Mouse (Mus musculus) hindbrain, embryonic 16.5 days (tissue): Measurements from ENCODE around the gene Arhgef3. TPM values are rescaled to one million over a fixed set of nuclear protein-coding genes. Genes with fewer than 3 reads are reported as not detected.

Experiments
- ATAC-seq: fragments of 200-750 bp; cut with Nextera tagmentation; 2 replicates; pipeline ENCODE4 v1.8.0; 2017; ENCODE audit warnings: moderate TSS enrichment, moderate library complexity
- H3K27ac ChIP-seq: fragments of 300-500 bp; sonication (generic); 2 replicates; pipeline ENCODE4 v1.5.1; 2014; ENCODE audit warnings: low read depth, mild to moderate bottlenecking, control low read depth, low read length, moderate library complexity
- H3K27me3 ChIP-seq: fragments of 300-500 bp; sonication (generic); replicated peaks from 2 replicates; pipeline ENCODE4 v1.6.1; 2014; ENCODE audit warnings: low read length; ENCODE audit not compliant: control insufficient read depth, insufficient read depth
- H3K36me3 ChIP-seq: fragments of 300-500 bp; sonication (generic); 2 replicates; pipeline ENCODE4 v1.6.1; 2014; ENCODE audit warnings: mild to moderate bottlenecking, low read length, moderate library complexity, mixed read lengths; ENCODE audit not compliant: control insufficient read depth, insufficient read depth
- H3K4me1 ChIP-seq: fragments of 300-500 bp; sonication (generic); 2 replicates; pipeline ENCODE4 v1.6.1; 2014; ENCODE audit warnings: low read depth, low read length; ENCODE audit not compliant: control insufficient read depth, insufficient read depth
- H3K4me2 ChIP-seq: fragments of 300-500 bp; sonication (generic); 2 replicates; pipeline ENCODE4 v1.6.1; 2014; ENCODE audit warnings: mild to moderate bottlenecking, low read length, control low read depth, moderate library complexity
- H3K4me3 ChIP-seq: fragments of 300-500 bp; sonication (generic); 2 replicates; pipeline ENCODE4 v1.5.1; 2014; ENCODE audit warnings: mild to moderate bottlenecking, low read length, control low read depth, moderate library complexity
- H3K9ac ChIP-seq: fragments of 300-500 bp; sonication (generic); 2 replicates; pipeline ENCODE4 v1.6.1; 2014; ENCODE audit warnings: low read depth, mild to moderate bottlenecking, control low read depth, low read length, moderate library complexity
- H3K9me3 ChIP-seq: fragments of 300-500 bp; sonication (generic); 2 replicates; pipeline ENCODE4 v1.6.1; 2014; ENCODE audit warnings: mild to moderate bottlenecking, low read length, moderate library complexity; ENCODE audit not compliant: control insufficient read depth
- WGBS: fragments of 180-500 bp; shearing (Covaris S2); extraction: QIAGEN DNeasy Blood & Tissue Kit; methylation state at CpG from one replicate; pipeline ENCODE4 v1.1.7; 2014; 5-methylcytosine and 5-hydroxymethylcytosine counted together
- polyA plus RNA-seq: library from polyadenylated mRNA; unstranded; fragments of >200 nt; fragmentation: Nextera tagmentation; extraction: Ambion mirVana; gene quantifications from 2 replicates; pipeline ENCODE4 v1.2.1, GENCODE M21; 2015

Arhgef3 gene
- polyA plus RNA-seq, 1 experiment from 2014 or later = 18.4 TPM

DNA sequence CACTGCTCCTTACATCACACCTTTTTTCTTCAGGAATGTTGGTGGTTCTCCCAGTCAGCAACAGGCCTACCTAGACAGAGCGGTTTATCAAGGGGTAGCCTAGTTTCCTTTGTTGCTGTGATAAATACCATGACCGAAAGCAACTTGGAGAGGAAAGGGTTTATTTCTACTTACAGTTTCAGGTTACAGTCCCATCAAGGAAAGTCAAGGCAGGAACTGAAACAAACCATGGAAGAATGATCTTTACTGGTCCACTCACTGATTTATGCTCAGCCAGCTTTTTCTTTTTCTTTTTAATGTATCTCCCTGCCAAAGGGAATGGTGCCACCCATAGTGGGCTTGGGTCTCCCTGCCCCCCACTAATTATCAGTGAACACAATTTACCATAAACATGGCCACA is 291.2 kb downstream of the Arhgef3 start:
- no peaks in the 10 kb centered on the region for H3K36me3 ChIP-seq
- no peaks in the 10 kb centered on the region for H3K27me3 ChIP-seq
- no peak overlapping the region for H3K4me2 ChIP-seq
- no peak overlapping the region for H3K9ac ChIP-seq
- no peaks in the 10 kb centered on the region for H3K4me1 ChIP-seq
- H3K9me3 ChIP-seq = peaks cover 4% of the 10 kb centered on the region; the same call in 1 of the 2 replicates
- ATAC-seq = no peak
- H3K4me3 ChIP-seq = no peak overlapping the region
- H3K27ac ChIP-seq = no peak overlapping the region
- 95% methylated on average over 2 of the region's 2 CpGs for WGBS

- no peak overlapping the region for H3K4me3 ChIP-seq
- no peaks in the 10 kb centered on the region for H3K4me1 ChIP-seq
- no peaks in the 10 kb centered on the region for H3K36me3 ChIP-seq
- H3K9me3 ChIP-seq = peaks cover 4% of the 10 kb centered on the region; the same call in 1 of the 2 replicates
- no peak overlapping the region for H3K4me2 ChIP-seq
- H3K27me3 ChIP-seq = no peaks in the 10 kb centered on the region
- H3K27ac ChIP-seq = no peak overlapping the region
- ATAC-seq = no peak
- H3K9ac ChIP-seq = no peak overlapping the region
- WGBS = 90% methylated on average over 3 of the region's 3 CpGs
Observed at GRCm38 (mm10) chr14:27408240-27408639, 293.5 kb downstream of the Arhgef3 start.

- H3K9me3 ChIP-seq = peaks cover 4% of the 10 kb centered on the region; the same call in 1 of the 2 replicates
- no peaks in the 10 kb centered on the region for H3K36me3 ChIP-seq
- no peak overlapping the region for H3K9ac ChIP-seq
- 99% methylated on average over 3 of the region's 3 CpGs for WGBS
- no peak overlapping the region for H3K4me2 ChIP-seq
- no peak overlapping the region for H3K27ac ChIP-seq
- no peak for ATAC-seq
- H3K4me1 ChIP-seq = no peaks in the 10 kb centered on the region
- no peak overlapping the region for H3K4me3 ChIP-seq
- no peaks in the 10 kb centered on the region for H3K27me3 ChIP-seq
Observed at GRCm38 (mm10) chr14:27409662-27410061, 295.0 kb downstream of the Arhgef3 start.

GRCm38 (mm10) chr14:27411492-27411891 is 296.8 kb downstream of the Arhgef3 start:
- Histone ChIP-seq H3K9me3 (peaks cover 3% of the 10 kb centered on the region; the same call in 1 of the 2 replicates), H3K4me3 (no peak overlapping the region), H3K9ac (no peak overlapping the region), H3K27ac (no peak overlapping the region), H3K4me2 (no peak overlapping the region), H3K4me1 (no peaks in the 10 kb centered on the region), H3K36me3 (no peaks in the 10 kb centered on the region), H3K27me3 (no peaks in the 10 kb centered on the region)
- ATAC-seq = no peak
- 90% methylated on average over 7 of the region's 7 CpGs for WGBS

DNA sequence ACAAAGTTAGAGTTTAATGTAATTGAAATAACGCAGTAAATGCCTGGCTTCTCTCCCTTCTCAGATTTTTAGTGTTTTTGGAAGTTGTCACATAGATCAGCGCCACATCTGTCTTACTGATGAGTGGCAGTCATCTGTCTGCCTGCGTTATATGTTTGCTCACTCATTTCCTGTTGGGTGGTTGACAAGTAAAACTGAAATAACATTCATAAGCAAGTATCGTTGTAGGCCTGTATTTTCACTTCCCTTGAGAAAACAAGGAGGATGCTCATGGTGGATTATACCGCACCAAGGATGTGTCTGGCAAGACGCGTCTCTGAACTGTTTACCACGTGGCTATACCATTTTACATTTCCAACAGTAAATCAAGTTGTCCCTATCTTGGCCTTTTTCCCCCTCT is 298.0 kb downstream of the Arhgef3 start:
- peaks cover 2% of the 10 kb centered on the region; the same call in 1 of the 2 replicates for H3K9me3 ChIP-seq
- H3K9ac ChIP-seq = no peak overlapping the region
- WGBS = 87% methylated on average over 8 of the region's 8 CpGs
- no peak overlapping the region for H3K27ac ChIP-seq
- H3K4me3 ChIP-seq = no peak overlapping the region
- no peaks in the 10 kb centered on the region for H3K4me1 ChIP-seq
- H3K27me3 ChIP-seq = no peaks in the 10 kb centered on the region
- ATAC-seq = no peak
- no peaks in the 10 kb centered on the region for H3K36me3 ChIP-seq
- no peak overlapping the region for H3K4me2 ChIP-seq

DNA sequence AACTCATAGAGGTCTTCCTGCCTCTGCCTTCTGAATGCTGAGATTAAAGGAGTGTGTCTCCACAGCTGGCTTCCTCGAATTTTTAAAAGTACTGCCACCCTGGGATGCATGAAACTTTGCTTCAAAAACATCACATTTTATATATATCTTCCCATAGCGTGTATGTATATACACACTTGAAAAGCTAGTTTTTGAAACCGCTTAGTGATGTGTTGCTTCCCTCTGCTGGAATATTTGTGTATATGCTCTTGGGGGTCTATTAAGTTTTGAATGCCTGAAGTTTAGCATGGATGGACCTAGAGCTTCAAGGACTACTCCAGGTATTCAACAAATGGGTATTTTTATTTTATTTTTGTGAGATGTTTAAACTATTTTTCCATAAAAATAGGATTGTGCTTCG is 299.3 kb downstream of the Arhgef3 start:
- Histone ChIP-seq H3K9ac (no peak overlapping the region), H3K4me1 (no peaks in the 10 kb centered on the region), H3K36me3 (no peaks in the 10 kb centered on the region), H3K4me3 (no peak overlapping the region), H3K27me3 (no peaks in the 10 kb centered on the region), H3K4me2 (no peak overlapping the region), H3K9me3 (peaks cover 2% of the 10 kb centered on the region; the same call in 1 of the 2 replicates), H3K27ac (no peak overlapping the region)
- 0 out of 2 replicates have a peak, but pooled peaks have one; percentile 37 for ATAC-seq
- 48% methylated on average over 4 of the region's 4 CpGs for WGBS

GRCm38 (mm10) chr14:27420816-27421215 is 306.1 kb downstream of the Arhgef3 start:
- ATAC-seq = no peak
- no peak overlapping the region for H3K4me3 ChIP-seq
- no peak overlapping the region for H3K27ac ChIP-seq
- 71% methylated on average over 3 of the region's 3 CpGs for WGBS
- no peaks in the 10 kb centered on the region for H3K27me3 ChIP-seq
- no peaks in the 10 kb centered on the region for H3K4me1 ChIP-seq
- no peaks in the 10 kb centered on the region for H3K9me3 ChIP-seq
- H3K9ac ChIP-seq = no peak overlapping the region
- no peak overlapping the region for H3K4me2 ChIP-seq
- no peaks in the 10 kb centered on the region for H3K36me3 ChIP-seq

GRCm38 (mm10) chr14:27422301-27422700 is 307.6 kb downstream of the Arhgef3 start:
- H3K4me2 ChIP-seq = no peak overlapping the region
- H3K4me1 ChIP-seq = no peaks in the 10 kb centered on the region
- H3K9ac ChIP-seq = no peak overlapping the region
- no peak for ATAC-seq
- H3K27me3 ChIP-seq = no peaks in the 10 kb centered on the region
- no peak overlapping the region for H3K27ac ChIP-seq
- H3K9me3 ChIP-seq = no peaks in the 10 kb centered on the region
- no peak overlapping the region for H3K4me3 ChIP-seq
- H3K36me3 ChIP-seq = no peaks in the 10 kb centered on the region
- 98% methylated on average over 1 of the region's 1 CpGs for WGBS

DNA sequence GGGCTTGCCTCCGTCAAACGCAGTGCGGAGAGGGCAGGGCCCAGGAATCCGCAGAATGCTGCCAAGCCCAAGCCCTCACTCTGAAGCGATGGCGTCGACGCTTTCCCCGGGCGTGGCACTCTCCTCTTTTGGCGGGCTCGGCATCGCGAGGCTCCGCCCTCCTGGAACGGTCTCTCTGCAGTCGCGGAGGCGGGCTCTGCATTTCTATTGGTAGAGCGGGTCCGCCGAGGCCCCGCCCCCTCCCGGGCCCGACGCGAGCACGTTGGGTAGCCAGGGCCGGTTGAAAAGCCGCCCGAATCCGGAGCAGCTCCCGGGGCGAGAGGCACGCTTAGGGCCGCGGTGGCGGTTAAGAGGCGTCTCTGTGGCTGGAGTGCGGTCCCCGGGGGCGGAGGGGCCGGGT is 313.9 kb downstream of the Arhgef3 start, which contains the start of gene Fam208a:
Gene Fam208a, plus strand, starts transcription at position 262 of the 400 bp plus-strand sequence.
- H3K4me2 ChIP-seq = peak within 1 kb of the TSS; percentile 85
- peak within 1 kb of the TSS; percentile 100 for H3K27ac ChIP-seq
- H3K4me3 ChIP-seq = peak within 1 kb of the TSS; percentile 76
- 1% methylated on average over 43 of the region's 43 CpGs for WGBS
- peak within 1 kb of the TSS; percentile 86 for H3K9ac ChIP-seq
- peaks cover 9% of the 10 kb centered on the region for H3K9me3 ChIP-seq
- peak; percentile 96 for ATAC-seq
- no peaks in the 10 kb centered on the region for H3K27me3 ChIP-seq
- peaks cover 4% of the 10 kb centered on the region; the same call in 1 of the 2 replicates for H3K4me1 ChIP-seq
- no peaks in the 10 kb centered on the region; the same call in 1 of the 2 replicates for H3K36me3 ChIP-seq
